Mouse (Mus musculus): ENCODE measurements around the gene Bag5. TPM values are rescaled to one million over a fixed set of nuclear protein-coding genes. Genes with fewer than 3 reads are reported as not detected.

The Bag5 gene
- polyA plus RNA-seq, 1 experiment from 2014 or later: 22.4 TPM

- WGBS (ENCODE audit: insufficient replicate concordance): under 1% methylated on average over 31 of the region's 31 CpGs
- DNase-seq (no peak), ATAC-seq (ENCODE audit: low read depth) (no peak; the same call in 1 of the 2 replicates)
- Histone ChIP-seq H3K36me3 (no peaks in the 10 kb centered on the region), H3K4me1 (replicated peaks) (peaks cover 58% of the 10 kb centered on the region), H3K9me3 (replicated peaks) (no peaks in the 10 kb centered on the region), H3K27ac (no peak within 1 kb of the TSS), H3K9ac (peak within 1 kb of the TSS; percentile 41), H3K27me3 (peaks cover 75% of the 10 kb centered on the region), H3K4me2 (peak within 1 kb of the TSS; percentile 69), H3K4me3 (replicated peaks) (peak within 1 kb of the TSS; percentile 54)
Measured at GRCm38 (mm10) chr12:111672176-111672575, 40.9 kb downstream of the Bag5 start, which contains the start of gene Ckb. Ckb (minus strand) TSS chr12:111672338.

GRCm38 (mm10) chr12:111671431-111671902 lies 41.6 kb downstream of the Bag5 start:
- Histone ChIP-seq H3K9me3 (replicated peaks) (no peaks in the 10 kb centered on the region), H3K4me1 (replicated peaks) (peaks cover 55% of the 10 kb centered on the region), H3K4me2 (peak overlapping the region; percentile 69), H3K36me3 (no peaks in the 10 kb centered on the region), H3K27ac (no peak overlapping the region), H3K27me3 (peaks cover 75% of the 10 kb centered on the region), H3K4me3 (replicated peaks) (peak overlapping the region; percentile 54), H3K9ac (peak overlapping the region; percentile 41)
- ATAC-seq (ENCODE audit: low read depth) (no peak), DNase-seq (no peak)
- WGBS (ENCODE audit: insufficient replicate concordance): 1% methylated on average over 34 of the region's 34 CpGs

GRCm38 (mm10) chr12:111670976-111671375 lies 42.1 kb downstream of the Bag5 start:
- Histone ChIP-seq H3K4me1 (replicated peaks) (peaks cover 52% of the 10 kb centered on the region), H3K4me3 (replicated peaks) (peak overlapping the region; percentile 54), H3K27ac (no peak overlapping the region), H3K9ac (peak overlapping the region; percentile 17; the same call in 1 of the 2 replicates), H3K27me3 (peaks cover 72% of the 10 kb centered on the region), H3K36me3 (no peaks in the 10 kb centered on the region), H3K9me3 (replicated peaks) (no peaks in the 10 kb centered on the region), H3K4me2 (peak overlapping the region; percentile 69)
- DNase-seq: no peak
- ATAC-seq (ENCODE audit: low read depth): no peak
- WGBS (ENCODE audit: insufficient replicate concordance): 1% methylated on average over 35 of the region's 35 CpGs

GRCm38 (mm10) chr12:111670371-111670971 lies 42.6 kb downstream of the Bag5 start:
- WGBS (ENCODE audit: insufficient replicate concordance): 11% methylated on average over 29 of the region's 29 CpGs
- DNase-seq (no peak), ATAC-seq (ENCODE audit: low read depth) (no peak)
- Histone ChIP-seq H3K36me3 (no peaks in the 10 kb centered on the region), H3K4me2 (peak overlapping the region; percentile 69), H3K4me3 (replicated peaks) (peak overlapping the region; percentile 54), H3K27ac (no peak overlapping the region), H3K27me3 (peaks cover 69% of the 10 kb centered on the region), H3K9ac (no peak overlapping the region; the same call in 1 of the 2 replicates), H3K9me3 (replicated peaks) (no peaks in the 10 kb centered on the region), H3K4me1 (replicated peaks) (peaks cover 49% of the 10 kb centered on the region)

GRCm38 (mm10) chr12:111669961-111670360 lies 43.1 kb downstream of the Bag5 start:
- Histone ChIP-seq H3K9me3 (replicated peaks) (no peaks in the 10 kb centered on the region), H3K27me3 (peaks cover 63% of the 10 kb centered on the region), H3K9ac (no peak overlapping the region), H3K4me2 (no peak overlapping the region), H3K4me1 (replicated peaks) (peaks cover 45% of the 10 kb centered on the region), H3K36me3 (no peaks in the 10 kb centered on the region), H3K4me3 (replicated peaks) (0 out of 2 replicates have a peak overlapping the region, but pooled peaks have one; percentile 54), H3K27ac (no peak overlapping the region)
- no peak for DNase-seq
- 56% methylated on average over 8 of the region's 8 CpGs for WGBS (ENCODE audit: insufficient replicate concordance)
- ATAC-seq (ENCODE audit: low read depth): no peak

GRCm38 (mm10) chr12:111669000-111669788 lies 43.9 kb downstream of the Bag5 start:
- ATAC-seq (ENCODE audit: low read depth) (peak; percentile 17; the same call in 1 of the 2 replicates), DNase-seq (no peak)
- Histone ChIP-seq H3K4me3 (replicated peaks) (no peak overlapping the region), H3K36me3 (peaks cover under 1% of the 10 kb centered on the region; the same call in 1 of the 2 replicates), H3K9ac (no peak overlapping the region), H3K4me2 (peak overlapping the region; percentile 62), H3K4me1 (replicated peaks) (peaks cover 45% of the 10 kb centered on the region), H3K27ac (peak overlapping the region; percentile 74), H3K27me3 (peaks cover 57% of the 10 kb centered on the region), H3K9me3 (replicated peaks) (no peaks in the 10 kb centered on the region)
- WGBS (ENCODE audit: insufficient replicate concordance): 57% methylated on average over 23 of the region's 23 CpGs

GRCm38 (mm10) chr12:111668457-111668912 lies 44.6 kb downstream of the Bag5 start:
- H3K27ac ChIP-seq: peak overlapping the region; percentile 74
- ATAC-seq (ENCODE audit: low read depth) (peak; percentile 62), DNase-seq (peak; percentile 79)
- no peaks in the 10 kb centered on the region for H3K9me3 ChIP-seq (replicated peaks)
- H3K36me3 ChIP-seq: peaks cover 5% of the 10 kb centered on the region; the same call in 1 of the 2 replicates
- H3K27me3 ChIP-seq: peaks cover 50% of the 10 kb centered on the region
- H3K4me1 ChIP-seq (replicated peaks): peaks cover 51% of the 10 kb centered on the region
- H3K9ac ChIP-seq: peak overlapping the region; percentile 52
- peak overlapping the region; percentile 28 for H3K4me3 ChIP-seq (replicated peaks)
- peak overlapping the region; percentile 62 for H3K4me2 ChIP-seq
- WGBS (ENCODE audit: insufficient replicate concordance): under 1% methylated on average over 8 of the region's 8 CpGs

GRCm38 (mm10) chr12:111667421-111667820 lies 45.6 kb downstream of the Bag5 start:
- H3K9me3 ChIP-seq (replicated peaks): no peaks in the 10 kb centered on the region
- 77% methylated on average over 5 of the region's 5 CpGs for WGBS (ENCODE audit: insufficient replicate concordance)
- no peak overlapping the region for H3K9ac ChIP-seq
- peaks cover 53% of the 10 kb centered on the region for H3K4me1 ChIP-seq (replicated peaks)
- no peak overlapping the region for H3K27ac ChIP-seq
- ATAC-seq (ENCODE audit: low read depth): no peak
- no peak overlapping the region for H3K4me2 ChIP-seq
- no peak overlapping the region for H3K4me3 ChIP-seq (replicated peaks)
- H3K36me3 ChIP-seq: peaks cover 5% of the 10 kb centered on the region; the same call in 1 of the 2 replicates
- no peak for DNase-seq
- peaks cover 39% of the 10 kb centered on the region for H3K27me3 ChIP-seq

GRCm38 (mm10) chr12:111666380-111666779 lies 46.7 kb downstream of the Bag5 start:
- no peak overlapping the region for H3K4me3 ChIP-seq (replicated peaks)
- H3K27ac ChIP-seq: no peak overlapping the region
- ATAC-seq (ENCODE audit: low read depth) (no peak), DNase-seq (no peak)
- H3K9me3 ChIP-seq (replicated peaks): no peaks in the 10 kb centered on the region
- peaks cover 5% of the 10 kb centered on the region; the same call in 1 of the 2 replicates for H3K36me3 ChIP-seq
- WGBS (ENCODE audit: insufficient replicate concordance): 74% methylated on average over 13 of the region's 13 CpGs
- no peak overlapping the region for H3K4me2 ChIP-seq
- H3K4me1 ChIP-seq (replicated peaks): peaks cover 43% of the 10 kb centered on the region
- no peak overlapping the region for H3K9ac ChIP-seq
- H3K27me3 ChIP-seq: peaks cover 29% of the 10 kb centered on the region

- peaks cover 17% of the 10 kb centered on the region for H3K27me3 ChIP-seq
- no peak for ATAC-seq (ENCODE audit: low read depth)
- H3K4me1 ChIP-seq (replicated peaks): peaks cover 31% of the 10 kb centered on the region
- H3K4me3 ChIP-seq (replicated peaks): no peak overlapping the region
- no peak for DNase-seq
- no peak overlapping the region for H3K4me2 ChIP-seq
- 79% methylated on average over 13 of the region's 13 CpGs for WGBS (ENCODE audit: insufficient replicate concordance)
- H3K9ac ChIP-seq: no peak overlapping the region
- no peaks in the 10 kb centered on the region for H3K9me3 ChIP-seq (replicated peaks)
- H3K27ac ChIP-seq: no peak overlapping the region
- peaks cover 7% of the 10 kb centered on the region; the same call in 1 of the 2 replicates for H3K36me3 ChIP-seq
Measured at GRCm38 (mm10) chr12:111665041-111665880, 47.8 kb downstream of the Bag5 start.

Measured in liver, embryonic 13.5 days (tissue).